Mouse (Mus musculus) midbrain, embryonic 15.5 days (tissue): ENCODE data around the gene Zfp36. TPM values are rescaled to one million over a fixed set of nuclear protein-coding genes. Genes with fewer than 3 reads are reported as not detected.

Source experiments
- ATAC-seq: fragments of 200-750 bp; cut with Nextera tagmentation; replicated peaks from 2 replicates; pipeline ENCODE4 v1.8.0; 2017; ENCODE audit warnings: moderate TSS enrichment
- H3K27ac ChIP-seq: fragments of 300-500 bp; sonication (generic); 2 replicates; pipeline ENCODE4 v1.5.1; 2015; ENCODE audit warnings: mild to moderate bottlenecking, inconsistent platforms
- H3K27me3 ChIP-seq: fragments of 300-500 bp; sonication (generic); replicated peaks from 2 replicates; pipeline ENCODE4 v1.6.1; 2015; ENCODE audit warnings: inconsistent platforms
- H3K36me3 ChIP-seq: fragments of 300-500 bp; sonication (generic); replicated peaks from 2 replicates; pipeline ENCODE4 v1.6.1; 2015; ENCODE audit warnings: inconsistent platforms
- H3K4me1 ChIP-seq: fragments of 300-500 bp; sonication (generic); 2 replicates; pipeline ENCODE4 v1.6.1; 2015; ENCODE audit warnings: inconsistent platforms
- H3K4me2 ChIP-seq: fragments of 300-500 bp; sonication (generic); 2 replicates; pipeline ENCODE4 v1.6.1; 2015; ENCODE audit warnings: inconsistent platforms, mild to moderate bottlenecking, moderate library complexity
- H3K4me3 ChIP-seq: fragments of 300-500 bp; sonication (generic); 2 replicates; pipeline ENCODE4 v1.5.1; 2015; ENCODE audit warnings: mild to moderate bottlenecking, inconsistent platforms
- H3K9ac ChIP-seq: fragments of 300-500 bp; sonication (generic); 2 replicates; pipeline ENCODE4 v1.6.1; 2015; ENCODE audit warnings: mild to moderate bottlenecking, inconsistent platforms
- H3K9me3 ChIP-seq: fragments of 300-500 bp; sonication (generic); 2 replicates; pipeline ENCODE4 v1.6.1; 2016; ENCODE audit warnings: inconsistent platforms
- WGBS: fragments of 180-500 bp; shearing (Covaris S2); methylation state at CpG from one replicate; pipeline ENCODE4 v1.1.7; 2015; ENCODE audit warnings: mixed read lengths; 5-methylcytosine and 5-hydroxymethylcytosine counted together
- polyA plus RNA-seq: library from polyadenylated mRNA; unstranded; fragments of >200 nt; fragmentation: Nextera tagmentation; extraction: Ambion mirVana; gene quantifications from 2 replicates; pipeline ENCODE4 v1.2.1, GENCODE M21; 2015

Zfp36 gene
- polyA plus RNA-seq, 1 experiment from 2014 or later, result 3.2 TPM

DNA sequence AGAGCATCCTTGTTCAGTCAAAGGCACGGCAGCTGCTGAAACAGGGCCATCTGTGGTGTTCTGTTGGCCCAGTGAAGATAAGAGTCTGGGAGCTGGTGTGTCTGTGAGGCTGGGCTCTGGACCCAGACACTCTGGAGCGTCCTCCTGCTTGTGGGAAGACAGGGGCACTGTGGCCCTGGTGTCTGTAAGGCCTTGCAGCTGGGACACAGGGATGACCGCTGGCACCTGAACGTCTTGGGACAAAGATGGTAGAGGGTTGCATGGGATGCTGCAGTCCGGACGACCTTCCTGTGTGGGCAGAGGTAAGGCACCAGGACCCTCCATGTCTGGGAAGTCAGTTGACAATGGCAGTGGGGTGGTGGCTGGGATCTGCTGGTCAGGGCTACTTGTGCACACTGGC lies 19.8 kb downstream of the Zfp36 start:
- WGBS, result 93% methylated on average over 6 of the region's 6 CpGs
- Histone ChIP-seq H3K9me3 (no peaks in the 10 kb centered on the region), H3K4me1 (peaks cover 14% of the 10 kb centered on the region; the same call in 1 of the 2 replicates), H3K4me2 (no peak overlapping the region), H3K9ac (no peak overlapping the region), H3K36me3 (peaks cover 23% of the 10 kb centered on the region; the same call in 1 of the 2 replicates), H3K27me3 (no peaks in the 10 kb centered on the region), H3K4me3 (no peak overlapping the region), H3K27ac (no peak overlapping the region)
- no peak for ATAC-seq

DNA sequence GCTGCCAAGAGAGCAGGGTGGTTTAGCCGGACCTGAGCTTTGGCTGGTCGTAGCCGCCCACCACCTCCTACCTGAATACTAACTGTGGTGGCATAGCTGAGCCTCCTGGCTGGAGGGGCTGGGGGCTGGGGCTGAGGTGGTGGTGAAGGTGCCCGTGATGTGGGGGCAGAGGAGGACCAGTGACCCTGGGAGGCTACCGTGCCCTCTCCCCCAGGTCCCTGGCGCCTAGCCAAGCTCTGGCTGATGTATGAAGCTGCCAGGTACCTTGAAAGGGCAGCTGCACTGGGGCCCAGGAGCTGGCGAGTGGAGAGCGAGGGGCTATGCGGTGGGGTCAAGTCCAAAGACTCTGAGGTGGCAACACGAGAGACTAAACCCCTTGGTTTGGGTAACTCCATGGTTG lies 20.2 kb downstream of the Zfp36 start:
- H3K4me2 ChIP-seq, result no peak overlapping the region
- H3K9ac ChIP-seq, result no peak overlapping the region
- H3K36me3 ChIP-seq, result peaks cover 22% of the 10 kb centered on the region; the same call in 1 of the 2 replicates
- H3K27ac ChIP-seq, result no peak overlapping the region
- H3K4me1 ChIP-seq, result peaks cover 14% of the 10 kb centered on the region; the same call in 1 of the 2 replicates
- ATAC-seq, result no peak
- WGBS, result 95% methylated on average over 10 of the region's 10 CpGs
- no peaks in the 10 kb centered on the region for H3K9me3 ChIP-seq
- no peak overlapping the region for H3K4me3 ChIP-seq
- no peaks in the 10 kb centered on the region for H3K27me3 ChIP-seq

GRCm38 (mm10) chr7:28358431-28358830 lies 21.6 kb downstream of the Zfp36 start:
- Histone ChIP-seq H3K4me2 (no peak overlapping the region), H3K9ac (0 out of 2 replicates have a peak overlapping the region, but pooled peaks have one; percentile 18), H3K9me3 (no peaks in the 10 kb centered on the region), H3K36me3 (peaks cover 28% of the 10 kb centered on the region), H3K27ac (peak overlapping the region; percentile 47), H3K27me3 (no peaks in the 10 kb centered on the region), H3K4me1 (peaks cover 14% of the 10 kb centered on the region; the same call in 1 of the 2 replicates), H3K4me3 (no peak overlapping the region)
- 37% methylated on average over 7 of the region's 7 CpGs for WGBS
- ATAC-seq, result no peak

GRCm38 (mm10) chr7:28357984-28358383 lies 22.1 kb downstream of the Zfp36 start:
- Histone ChIP-seq H3K4me3 (no peak overlapping the region), H3K27ac (peak overlapping the region; percentile 47; the same call in 1 of the 2 replicates), H3K4me1 (peaks cover 14% of the 10 kb centered on the region; the same call in 1 of the 2 replicates), H3K4me2 (no peak overlapping the region), H3K9me3 (no peaks in the 10 kb centered on the region), H3K36me3 (peaks cover 33% of the 10 kb centered on the region), H3K27me3 (no peaks in the 10 kb centered on the region), H3K9ac (peak overlapping the region; percentile 18; the same call in 1 of the 2 replicates)
- ATAC-seq, result no peak
- 1% methylated on average over 5 of the region's 5 CpGs for WGBS

DNA sequence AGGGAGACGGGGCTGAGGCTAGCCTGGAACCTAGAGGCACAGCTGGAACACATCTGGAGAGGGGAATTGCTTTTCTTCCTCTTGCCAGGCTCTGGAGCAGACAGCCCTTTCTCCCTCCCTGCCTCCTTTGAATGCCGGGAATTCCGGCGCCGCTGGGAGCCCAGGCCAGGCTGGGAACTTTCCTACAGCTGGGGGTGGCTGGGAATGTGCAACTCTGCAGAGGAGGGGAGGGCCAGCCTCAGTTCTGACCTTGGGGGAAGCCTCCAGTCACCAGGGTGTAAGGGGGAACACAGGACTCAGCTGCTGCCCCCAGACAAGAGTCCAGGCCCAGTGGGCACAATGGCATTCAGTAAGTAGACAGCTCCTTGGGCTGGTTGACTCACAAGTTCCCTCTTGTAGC lies 23.1 kb downstream of the Zfp36 start:
- under 1% methylated on average over 5 of the region's 5 CpGs for WGBS
- no peak overlapping the region for H3K4me2 ChIP-seq
- H3K27me3 ChIP-seq, result no peaks in the 10 kb centered on the region
- no peaks in the 10 kb centered on the region for H3K9me3 ChIP-seq
- no peak overlapping the region for H3K9ac ChIP-seq
- H3K27ac ChIP-seq, result peak overlapping the region; percentile 47; the same call in 1 of the 2 replicates
- H3K4me1 ChIP-seq, result peaks cover 15% of the 10 kb centered on the region
- ATAC-seq, result no peak
- peaks cover 30% of the 10 kb centered on the region for H3K36me3 ChIP-seq
- no peak overlapping the region for H3K4me3 ChIP-seq

DNA sequence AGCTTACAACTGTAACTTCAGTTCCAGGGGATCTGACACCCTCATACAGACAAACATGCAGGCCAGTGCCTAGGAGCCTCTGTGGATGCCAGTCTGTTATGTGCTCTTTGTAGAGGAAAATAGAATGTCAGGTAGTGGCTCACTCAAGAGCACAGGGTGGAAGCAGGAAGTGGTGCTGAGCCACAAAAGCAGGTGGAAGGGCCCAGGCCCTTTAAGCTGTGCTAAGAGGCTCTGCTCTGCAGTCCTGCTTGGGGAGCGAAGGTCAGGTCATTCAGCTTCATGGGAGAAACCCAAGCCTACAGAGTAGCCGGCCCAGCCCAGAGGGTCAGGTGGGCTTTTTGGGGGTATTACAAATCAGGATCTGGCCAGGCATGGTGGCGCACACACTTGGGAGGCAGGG lies 24.8 kb downstream of the Zfp36 start:
- Histone ChIP-seq H3K27ac (no peak overlapping the region), H3K9ac (no peak overlapping the region), H3K4me1 (peaks cover 24% of the 10 kb centered on the region), H3K4me2 (no peak overlapping the region), H3K36me3 (peaks cover 22% of the 10 kb centered on the region), H3K9me3 (no peaks in the 10 kb centered on the region), H3K4me3 (no peak overlapping the region), H3K27me3 (no peaks in the 10 kb centered on the region)
- 84% methylated on average over 3 of the region's 3 CpGs for WGBS
- no peak for ATAC-seq

GRCm38 (mm10) chr7:28354596-28354995 lies 25.5 kb downstream of the Zfp36 start:
- H3K27me3 ChIP-seq, result no peaks in the 10 kb centered on the region
- H3K9me3 ChIP-seq, result no peaks in the 10 kb centered on the region
- H3K4me1 ChIP-seq, result peaks cover 30% of the 10 kb centered on the region
- no peak overlapping the region for H3K4me2 ChIP-seq
- no peak overlapping the region for H3K27ac ChIP-seq
- H3K9ac ChIP-seq, result no peak overlapping the region
- ATAC-seq, result no peak
- no peak overlapping the region for H3K4me3 ChIP-seq
- 95% methylated on average over 3 of the region's 3 CpGs for WGBS
- peaks cover 22% of the 10 kb centered on the region for H3K36me3 ChIP-seq

DNA sequence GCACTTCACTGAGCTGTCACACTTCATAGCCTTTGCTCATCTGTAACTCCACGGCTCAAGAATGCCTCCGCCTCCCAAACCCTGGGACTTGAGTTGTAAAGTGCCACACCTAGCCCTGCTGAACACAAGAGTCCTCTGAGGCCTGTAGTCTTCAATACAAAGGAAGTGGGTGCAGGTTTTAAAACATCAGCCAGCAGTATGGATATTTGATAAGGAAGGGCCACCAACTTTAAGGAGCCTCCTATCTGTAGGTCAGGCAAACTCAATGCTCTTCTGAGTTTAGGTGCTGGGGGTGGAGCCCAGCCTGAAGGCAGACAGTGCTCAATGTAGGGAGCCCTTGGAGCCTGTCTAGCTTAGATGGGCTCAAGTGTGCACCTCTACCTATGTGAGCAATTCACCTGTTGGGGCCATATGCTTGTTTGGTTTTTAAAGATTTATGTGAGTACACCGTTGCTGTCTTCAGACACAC lies 25.9 kb downstream of the Zfp36 start:
- Histone ChIP-seq H3K36me3 (peaks cover 22% of the 10 kb centered on the region), H3K9ac (no peak overlapping the region)
- no peak for ATAC-seq

DNA sequence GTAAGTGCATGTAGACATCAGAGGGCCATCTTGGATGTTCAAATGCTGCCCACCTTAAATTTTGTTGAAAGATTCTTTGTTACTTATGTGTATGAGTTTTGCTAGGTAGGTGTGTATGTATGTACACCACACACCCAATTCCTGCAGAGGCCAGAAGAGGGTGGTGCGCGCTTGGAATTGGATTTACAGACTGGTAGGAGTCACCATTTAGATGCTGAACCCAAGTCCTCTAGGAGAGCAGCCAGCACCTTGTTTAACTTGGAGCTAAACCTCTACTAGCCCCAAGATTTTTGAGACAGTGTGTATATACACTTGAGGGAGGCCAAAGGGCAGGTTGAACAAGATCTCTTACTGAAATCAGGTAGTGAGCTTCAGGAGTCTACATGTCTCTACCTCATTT lies 26.8 kb downstream of the Zfp36 start:
- Histone ChIP-seq H3K9me3 (no peaks in the 10 kb centered on the region), H3K4me1 (peaks cover 24% of the 10 kb centered on the region), H3K4me2 (no peak overlapping the region), H3K4me3 (no peak overlapping the region), H3K9ac (no peak overlapping the region), H3K27me3 (no peaks in the 10 kb centered on the region), H3K27ac (no peak overlapping the region), H3K36me3 (peaks cover 22% of the 10 kb centered on the region)
- ATAC-seq, result no peak
- WGBS, result 100% methylated on average over 2 of the region's 2 CpGs

More for the DNA sequence above, 25.9 kb downstream of the Zfp36 start:
- Histone ChIP-seq H3K27me3 (no peaks in the 10 kb centered on the region), H3K27ac (no peak overlapping the region), H3K4me2 (no peak overlapping the region), H3K4me1 (peaks cover 30% of the 10 kb centered on the region), H3K4me3 (no peak overlapping the region), H3K9me3 (no peaks in the 10 kb centered on the region)
- WGBS, result 85% methylated on average over 3 of the region's 3 CpGs

DNA sequence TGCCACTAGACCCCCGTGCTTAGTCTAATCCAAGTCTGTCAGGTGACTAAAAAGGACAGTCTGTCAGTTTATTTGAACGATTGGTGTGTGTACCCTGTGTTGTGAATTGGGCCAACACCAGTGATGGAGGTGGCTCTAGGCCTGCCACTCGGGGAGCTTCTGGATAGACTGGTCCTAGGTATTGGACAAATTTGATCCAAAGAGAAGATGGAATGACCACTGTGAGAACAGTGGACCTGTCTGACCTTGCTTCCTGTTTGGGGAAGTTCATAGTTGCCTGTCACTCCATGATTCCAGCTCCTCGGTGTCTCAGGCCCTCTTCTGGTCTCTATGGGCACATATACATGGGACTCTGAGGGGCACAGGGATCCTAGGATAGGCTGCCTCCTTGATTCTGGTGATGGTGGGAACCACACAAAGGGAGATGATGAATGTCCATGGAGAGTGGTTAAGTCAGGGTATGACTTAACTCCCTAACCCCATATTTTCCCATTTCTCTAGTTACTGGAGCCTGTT lies 28.3 kb downstream of the Zfp36 start:
- Histone ChIP-seq H3K9ac (peak overlapping the region; percentile 97), H3K27ac (no peak overlapping the region), H3K9me3 (no peaks in the 10 kb centered on the region), H3K4me3 (peak overlapping the region; percentile 94), H3K36me3 (peaks cover 22% of the 10 kb centered on the region), H3K27me3 (no peaks in the 10 kb centered on the region), H3K4me2 (peak overlapping the region; percentile 96), H3K4me1 (peaks cover 17% of the 10 kb centered on the region)
- WGBS, result 45% methylated on average over 4 of the region's 4 CpGs
- no peak for ATAC-seq

GRCm38 (mm10) chr7:28350155-28350883 lies 29.7 kb downstream of the Zfp36 start, which contains the start of gene Rps16:
Gene Rps16, plus strand, starts transcription at chr7:28350652.
- Histone ChIP-seq H3K4me1 (peaks cover 17% of the 10 kb centered on the region), H3K27ac (peak within 1 kb of the TSS; percentile 86), H3K4me2 (peak within 1 kb of the TSS; percentile 96), H3K27me3 (no peaks in the 10 kb centered on the region), H3K4me3 (peak within 1 kb of the TSS; percentile 94), H3K36me3 (peaks cover 22% of the 10 kb centered on the region), H3K9me3 (no peaks in the 10 kb centered on the region), H3K9ac (peak within 1 kb of the TSS; percentile 97)
- WGBS, result under 1% methylated on average over 49 of the region's 50 CpGs
- peak; percentile 93 for ATAC-seq

DNA sequence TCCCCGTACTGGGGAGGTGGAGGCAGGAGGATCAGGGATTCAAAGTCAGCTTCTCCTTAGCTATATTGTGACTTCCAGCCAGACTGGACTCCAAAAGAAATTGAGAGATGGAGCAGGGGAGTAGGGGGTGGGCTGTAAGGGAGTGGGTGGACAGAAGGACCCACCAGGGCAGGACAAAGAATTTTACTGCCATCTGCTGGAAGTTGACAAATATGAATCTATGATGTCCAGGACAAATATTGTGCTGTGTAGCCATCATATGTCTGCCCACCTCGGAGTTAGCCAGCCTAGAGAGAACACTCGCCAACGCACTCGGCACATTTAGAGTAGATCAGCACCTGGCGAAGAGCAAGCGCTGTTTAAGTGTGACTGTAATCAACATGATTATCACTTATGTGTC lies 31.5 kb downstream of the Zfp36 start:
- Histone ChIP-seq H3K36me3 (peaks cover 7% of the 10 kb centered on the region), H3K27ac (no peak overlapping the region), H3K9me3 (no peaks in the 10 kb centered on the region), H3K27me3 (no peaks in the 10 kb centered on the region), H3K4me3 (no peak overlapping the region), H3K9ac (no peak overlapping the region), H3K4me2 (no peak overlapping the region), H3K4me1 (peaks cover 17% of the 10 kb centered on the region)
- no peak for ATAC-seq
- 86% methylated on average over 7 of the region's 7 CpGs for WGBS
